Mouse (Mus musculus) hindbrain, postnatal 0 days (tissue): ENCODE measurements around the gene Kirrel3. TPM values are rescaled to one million over a fixed set of nuclear protein-coding genes. Genes with fewer than 3 reads are reported as not detected.

Experiments
- ATAC-seq: fragments of 200-750 bp; cut with Nextera tagmentation; 2 replicates; pipeline ENCODE4 v1.8.0; 2017; ENCODE audit warnings: mild to moderate bottlenecking, moderate TSS enrichment, moderate library complexity
- DNase-seq: peaks from one replicate; pipeline ENCODE4 v3.0.0-alpha.2; 2015; ENCODE audit warnings: low spot score
- H3K27ac ChIP-seq: fragments of 300-500 bp; sonication (generic); 2 replicates; pipeline ENCODE4 v1.5.1; 2014; ENCODE audit warnings: mild to moderate bottlenecking
- H3K27me3 ChIP-seq: fragments of 300-500 bp; sonication (generic); 2 replicates; pipeline ENCODE4 v1.6.1; 2014; ENCODE audit warnings: low read length, mixed read lengths; ENCODE audit not compliant: insufficient read depth
- H3K36me3 ChIP-seq: fragments of 300-500 bp; sonication (generic); 2 replicates; pipeline ENCODE4 v1.6.1; 2014; ENCODE audit warnings: low read length, mixed read lengths; ENCODE audit not compliant: insufficient read depth
- H3K4me1 ChIP-seq: fragments of 300-500 bp; sonication (generic); 2 replicates; pipeline ENCODE4 v1.6.1; 2014; ENCODE audit warnings: antibody characterized with exemption, low read length, mixed read lengths; ENCODE audit not compliant: insufficient read depth
- H3K4me2 ChIP-seq: fragments of 300-500 bp; sonication (generic); 2 replicates; pipeline ENCODE4 v1.6.1; 2014; ENCODE audit warnings: low read depth, mild to moderate bottlenecking, low read length, moderate library complexity, mixed read lengths
- H3K4me3 ChIP-seq: fragments of 300-500 bp; sonication (generic); 2 replicates; pipeline ENCODE4 v1.5.1; 2014; ENCODE audit warnings: low read length
- H3K9ac ChIP-seq: fragments of 300-500 bp; sonication (generic); replicated peaks from 2 replicates; pipeline ENCODE4 v1.6.1; 2014; ENCODE audit warnings: mild to moderate bottlenecking, low read length, moderate library complexity, mixed read lengths
- H3K9me3 ChIP-seq: fragments of 300-500 bp; sonication (generic); 2 replicates; pipeline ENCODE4 v1.6.1; 2016; ENCODE audit warnings: low read length, mixed read lengths
- CTCF ChIP-seq: IDR thresholded peaks from 2 replicates; pipeline ENCODE4 v1.5.1; 2016; ENCODE audit warnings: antibody characterized with exemption, control low read depth, low read depth
- WGBS: fragments of 180-500 bp; shearing (Covaris S2); extraction: QIAGEN DNeasy Blood & Tissue Kit; methylation state at CpG from one replicate; pipeline ENCODE4 v1.1.7; 2014; 5-methylcytosine and 5-hydroxymethylcytosine counted together
- polyA plus RNA-seq: library from polyadenylated mRNA; unstranded; fragments of >200 nt; fragmentation: Nextera tagmentation; extraction: Ambion mirVana; gene quantifications from 2 replicates; pipeline ENCODE4 v1.2.1, GENCODE M21; 2015
- total RNA-seq: library from RNA; depleted of rRNA; stranded (reverse); fragments of >200 nt; gene quantifications from 2 replicates; pipeline ENCODE4 v1.2.3, GENCODE M21; 2014

Kirrel3 gene
- total and polyA plus RNA-seq, 2 experiments from 2014 or later = 40.6 to 44.9 TPM

GRCm38 (mm10) chr9:34861775-34862174 is 376.1 kb downstream of the Kirrel3 start:
- Histone ChIP-seq H3K4me2 (no peak overlapping the region), H3K36me3 (no peaks in the 10 kb centered on the region), H3K27ac (no peak overlapping the region), H3K27me3 (no peaks in the 10 kb centered on the region), H3K9me3 (no peaks in the 10 kb centered on the region), H3K4me3 (no peak overlapping the region), H3K9ac (no peak overlapping the region), H3K4me1 (no peaks in the 10 kb centered on the region)
- 63% methylated on average over 2 of the region's 2 CpGs for WGBS
- peak; percentile 70 for DNase-seq
- no peak for ATAC-seq
- peak; percentile 83 for TF ChIP-seq CTCF

GRCm38 (mm10) chr9:34865606-34866005 is 379.9 kb downstream of the Kirrel3 start:
- Histone ChIP-seq H3K27me3 (no peaks in the 10 kb centered on the region), H3K36me3 (no peaks in the 10 kb centered on the region), H3K9ac (no peak overlapping the region), H3K4me1 (no peaks in the 10 kb centered on the region), H3K9me3 (no peaks in the 10 kb centered on the region), H3K4me2 (no peak overlapping the region), H3K27ac (no peak overlapping the region), H3K4me3 (no peak overlapping the region)
- ATAC-seq = no peak
- no peak for DNase-seq
- WGBS = 71% methylated on average over 6 of the region's 6 CpGs
- TF ChIP-seq CTCF = no peak

- DNase-seq = no peak
- no peak for TF ChIP-seq CTCF
These were observed 385.7 kb downstream of the Kirrel3 start for GRCm38 (mm10) chr9:34871316-34871966.

GRCm38 (mm10) chr9:34875238-34875637 is 389.5 kb downstream of the Kirrel3 start:
- ATAC-seq = no peak
- Histone ChIP-seq H3K4me3 (no peak overlapping the region), H3K4me2 (no peak overlapping the region), H3K4me1 (no peaks in the 10 kb centered on the region), H3K9me3 (no peaks in the 10 kb centered on the region), H3K27me3 (no peaks in the 10 kb centered on the region), H3K36me3 (no peaks in the 10 kb centered on the region), H3K9ac (no peak overlapping the region), H3K27ac (no peak overlapping the region)
- DNase-seq = no peak
- 73% methylated on average over 6 of the region's 6 CpGs for WGBS
- no peak for TF ChIP-seq CTCF

More at GRCm38 (mm10) chr9:34871316-34871966, 385.7 kb downstream of the Kirrel3 start:
- 25% methylated on average over 15 of the region's 15 CpGs for WGBS
- H3K27me3 ChIP-seq = no peaks in the 10 kb centered on the region
- no peak overlapping the region for H3K4me3 ChIP-seq
- H3K4me1 ChIP-seq = no peaks in the 10 kb centered on the region
- no peak overlapping the region for H3K27ac ChIP-seq
- H3K9ac ChIP-seq = no peak overlapping the region
- no peaks in the 10 kb centered on the region for H3K9me3 ChIP-seq
- no peak overlapping the region for H3K4me2 ChIP-seq
- ATAC-seq = 0 out of 2 replicates have a peak, but pooled peaks have one; percentile 32
- no peaks in the 10 kb centered on the region for H3K36me3 ChIP-seq

- peaks cover 8% of the 10 kb centered on the region; the same call in 1 of the 2 replicates for H3K4me1 ChIP-seq
- H3K9me3 ChIP-seq = no peaks in the 10 kb centered on the region
- no peaks in the 10 kb centered on the region for H3K36me3 ChIP-seq
- no peak overlapping the region for H3K9ac ChIP-seq
- H3K4me2 ChIP-seq = no peak overlapping the region
- H3K27me3 ChIP-seq = no peaks in the 10 kb centered on the region
- WGBS = 57% methylated on average over 3 of the region's 3 CpGs
- no peak for DNase-seq
- no peak overlapping the region for H3K27ac ChIP-seq
- ATAC-seq = no peak
- no peak overlapping the region for H3K4me3 ChIP-seq
- no peak for TF ChIP-seq CTCF
These were observed 391.5 kb downstream of the Kirrel3 start for GRCm38 (mm10) chr9:34877186-34877585.

- 47% methylated on average over 3 of the region's 3 CpGs for WGBS
- peaks cover 12% of the 10 kb centered on the region; the same call in 1 of the 2 replicates for H3K4me1 ChIP-seq
- H3K36me3 ChIP-seq = no peaks in the 10 kb centered on the region
- H3K27me3 ChIP-seq = no peaks in the 10 kb centered on the region
- H3K27ac ChIP-seq = no peak overlapping the region
- H3K9me3 ChIP-seq = no peaks in the 10 kb centered on the region
- DNase-seq (peak; percentile 34), ATAC-seq (no peak)
- no peak overlapping the region for H3K4me2 ChIP-seq
- no peak overlapping the region for H3K9ac ChIP-seq
- H3K4me3 ChIP-seq = no peak overlapping the region
- peak; percentile 27 for TF ChIP-seq CTCF
These were observed 392.1 kb downstream of the Kirrel3 start for GRCm38 (mm10) chr9:34877799-34878198.

- Histone ChIP-seq H3K36me3 (no peaks in the 10 kb centered on the region), H3K27ac (no peak overlapping the region), H3K27me3 (no peaks in the 10 kb centered on the region), H3K9me3 (no peaks in the 10 kb centered on the region), H3K4me1 (peaks cover 12% of the 10 kb centered on the region; the same call in 1 of the 2 replicates), H3K4me3 (no peak overlapping the region), H3K4me2 (no peak overlapping the region), H3K9ac (no peak overlapping the region)
- TF ChIP-seq CTCF = no peak
- 9% methylated on average over 5 of the region's 5 CpGs for WGBS
- DNase-seq (peak; percentile 65), ATAC-seq (0 out of 2 replicates have a peak, but pooled peaks have one; percentile 46)
These were observed 396.1 kb downstream of the Kirrel3 start for GRCm38 (mm10) chr9:34881750-34882149.
